In the genomic region with DNA sequence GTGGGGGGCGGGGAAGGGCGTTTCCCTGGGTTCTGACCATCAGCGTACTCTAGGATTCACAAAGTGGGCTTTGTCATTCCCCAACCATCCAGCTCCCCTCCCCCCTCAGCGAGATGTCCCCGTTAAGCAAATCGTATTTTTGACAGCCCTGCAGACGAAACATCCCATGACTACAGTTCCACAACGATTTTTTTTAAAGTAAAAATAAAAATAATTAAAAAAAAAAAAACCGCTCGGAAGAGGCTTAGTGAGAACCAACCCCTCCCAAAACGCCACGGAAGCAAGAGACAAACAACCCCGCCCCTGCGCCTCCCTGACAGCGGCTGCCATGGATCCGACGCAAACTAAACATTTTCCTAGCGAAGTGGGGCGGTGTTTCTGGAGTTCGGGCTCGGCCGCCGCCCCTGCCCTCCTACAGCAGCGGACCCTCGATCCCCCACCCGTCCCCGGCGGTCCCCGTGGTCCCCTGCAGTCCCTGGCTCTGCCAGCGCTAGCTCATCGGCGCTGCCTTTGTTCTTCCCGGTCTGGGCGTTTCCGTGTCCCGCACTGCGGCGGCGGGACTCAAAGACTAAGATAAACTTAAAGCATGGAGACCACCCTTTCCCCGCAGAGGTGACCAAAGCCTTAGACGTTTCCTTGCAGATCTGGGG, we compare ENCODE assay signal across 8 mouse cellular contexts. TPM values are rescaled to one million over a fixed set of nuclear protein-coding genes. Genes with fewer than 3 reads are reported as not detected.
DNase-seq lines count a peak whose midpoint lies in the region; ATAC-seq and TF ChIP-seq lines count a peak whose summit lies in the region.

No protein-coding gene starts in this region.

- peaks cover 16% of the 10 kb centered on the region for H3K36me3 ChIP-seq in kidney, embryonic 15.5 days
- peaks cover 4% of the 10 kb centered on the region; the same call in 1 of the 2 replicates for H3K36me3 ChIP-seq in lung, postnatal 0 days (ENCODE audit: insufficient read depth, low read length)

- ATAC-seq in kidney, embryonic 15.5 days (replicated peaks; ENCODE audit: low FRiP score): peak; percentile 87
- ATAC-seq in lung, postnatal 0 days: peak; percentile 79

- under 1% methylated on average over 41 of the region's 41 CpGs for WGBS in kidney, embryonic 15.5 days
- WGBS in lung, postnatal 0 days: under 1% methylated on average over 41 of the region's 41 CpGs

- no peaks in the 10 kb centered on the region for H3K9me3 ChIP-seq in kidney, embryonic 15.5 days (replicated peaks)
- H3K9me3 ChIP-seq in lung, postnatal 0 days (ENCODE audit: low read length): no peaks in the 10 kb centered on the region

- H3K9ac ChIP-seq in kidney, embryonic 15.5 days: peak overlapping the region; percentile 85
- peak overlapping the region; percentile 92 for H3K9ac ChIP-seq in lung, postnatal 0 days (replicated peaks; ENCODE audit: low read depth)

- intact Hi-C loops in left cerebral cortex, postnatal 4 days (cut with DNase I): loop anchor here (2.0 kb wide), 2 partner anchors 32 to 40 kb away; no protein-coding TSS in a partner anchor

- H3K4me3 ChIP-seq in kidney, embryonic 15.5 days (replicated peaks): peak overlapping the region; percentile 79
- H3K4me3 ChIP-seq in lung, postnatal 0 days (ENCODE audit: low read depth, low read length): peak overlapping the region; percentile 86

- peak; percentile 80 for DNase-seq in left cerebral cortex, postnatal 4 days
- no peak for DNase-seq in left cerebral cortex, adult 11 months (ENCODE audit: low spot score)
- DNase-seq in embryo, embryonic 10.5 days (ENCODE audit: low spot score): peak; percentile 88
- DNase-seq in heart, adult 8-10 months (ENCODE audit: low spot score): peak; percentile 67
- DNase-seq in lung, postnatal 0 days (ENCODE audit: low spot score): peak; percentile 85
- peak; percentile 72 for DNase-seq in retina, embryonic 14.5 days (ENCODE audit: low spot score)
- DNase-seq in urinary bladder, postnatal 25 days (ENCODE audit: low spot score): peak; percentile 46

- H3K4me2 ChIP-seq in kidney, embryonic 15.5 days: peak overlapping the region; percentile 61
- H3K4me2 ChIP-seq in lung, postnatal 0 days (replicated peaks; ENCODE audit: low read depth, low read length): peak overlapping the region; percentile 59

- peak overlapping the region; percentile 94 for H3K27ac ChIP-seq in kidney, embryonic 15.5 days
- peak overlapping the region; percentile 97 for H3K27ac ChIP-seq in lung, postnatal 0 days (ENCODE audit: low read length)

- TF ChIP-seq EP300 in lung, postnatal 0 days (IDR thresholded peaks at IDR 0.05): no peak

- no peaks in the 10 kb centered on the region for H3K27me3 ChIP-seq in kidney, embryonic 15.5 days
- H3K27me3 ChIP-seq in lung, postnatal 0 days (replicated peaks; ENCODE audit: insufficient read depth, low read length): no peaks in the 10 kb centered on the region

- H3K4me1 ChIP-seq in kidney, embryonic 15.5 days: peaks cover 18% of the 10 kb centered on the region
- H3K4me1 ChIP-seq in lung, postnatal 0 days (ENCODE audit: insufficient read depth, low read depth, low read length): no peaks in the 10 kb centered on the region

- peak; percentile 61 for TF ChIP-seq CTCF in lung, postnatal 0 days (IDR thresholded peaks at IDR 0.05)

RNA-seq across cellular contexts. Expression of gene Gm49450, which starts 0.5 kb away (rescaled TPM):
- not detected for total RNA-seq in left cerebral cortex, postnatal 4 days (2021)
- not detected for total RNA-seq in heart, adult 8-10 months (2022)
- not detected in 2 replicates for polyA plus RNA-seq in kidney, embryonic 15.5 days (2015; fragmentation: Nextera tagmentation; extraction: Ambion mirVana)
- not detected in 2 replicates for polyA plus RNA-seq in lung, postnatal 0 days (2015; fragmentation: Nextera tagmentation; extraction: Ambion mirVana)

RNA-seq across cellular contexts. Expression of gene Tuba1a, which starts 0.6 kb away (rescaled TPM):
- 1,000 to 10,000 TPM; 8,276 to 8,744 TPM for total RNA-seq in left cerebral cortex, postnatal 4 days (2021)
- total RNA-seq in heart, adult 8-10 months (2022): 10 to 100 TPM; 37.4 to 83.6 (median 67.3) TPM
- 854 and 1,029 TPM in 2 replicates for polyA plus RNA-seq in kidney, embryonic 15.5 days (2015; fragmentation: Nextera tagmentation; extraction: Ambion mirVana)
- 881 and 945 TPM in 2 replicates for polyA plus RNA-seq in lung, postnatal 0 days (2015; fragmentation: Nextera tagmentation; extraction: Ambion mirVana)

RNA-seq across cellular contexts. Expression of gene Tuba1b, which starts 18.5 kb away (rescaled TPM):
- total RNA-seq in left cerebral cortex, postnatal 4 days (2021): 1,000 to 10,000 TPM; 1,107 to 1,135 TPM
- 100 to 1,000 TPM; 106 to 156 (median 115) TPM for total RNA-seq in heart, adult 8-10 months (2022)
- polyA plus RNA-seq in kidney, embryonic 15.5 days (2015; fragmentation: Nextera tagmentation; extraction: Ambion mirVana): 1,698 and 1,797 TPM in 2 replicates
- polyA plus RNA-seq in lung, postnatal 0 days (2015; fragmentation: Nextera tagmentation; extraction: Ambion mirVana): 415 and 427 TPM in 2 replicates

RNA-seq across cellular contexts. Expression of gene Lmbr1l, which starts 34.8 kb away (rescaled TPM):
- total RNA-seq in left cerebral cortex, postnatal 4 days (2021): 10 to 100 TPM; 31.4 to 42.2 TPM
- total RNA-seq in heart, adult 8-10 months (2022): 10 to 100 TPM in 2 of 4 experiments, 1 to 10 TPM in 2; 7.3 to 12.2 (median 10.0) TPM
- 16.4 and 17.6 TPM in 2 replicates for polyA plus RNA-seq in kidney, embryonic 15.5 days (2015; fragmentation: Nextera tagmentation; extraction: Ambion mirVana)
- polyA plus RNA-seq in lung, postnatal 0 days (2015; fragmentation: Nextera tagmentation; extraction: Ambion mirVana): 16.5 and 17.0 TPM in 2 replicates

RNA-seq across cellular contexts. Expression of gene Dhh, which starts 54.5 kb away (rescaled TPM):
- under 1 TPM; 0.28 to 0.36 TPM for total RNA-seq in left cerebral cortex, postnatal 4 days (2021)
- total RNA-seq in heart, adult 8-10 months (2022): 1 to 10 TPM in 2 of 4 experiments, under 1 TPM in 2; 0.72 to 1.6 (median 1.0) TPM
- 1.4 and 2.0 TPM in 2 replicates for polyA plus RNA-seq in kidney, embryonic 15.5 days (2015; fragmentation: Nextera tagmentation; extraction: Ambion mirVana)
- polyA plus RNA-seq in lung, postnatal 0 days (2015; fragmentation: Nextera tagmentation; extraction: Ambion mirVana): 5.1 and 6.6 TPM in 2 replicates

Comparison
In these comparisons a context has a peak if more than half of its experiments do, and no peak if none do; other contexts are left out.
1. RNA of gene Tuba1a, which starts 0.6 kb away (total RNA-seq): 8,276 to 8,744 TPM in left cerebral cortex, postnatal 4 days; 37.4 to 83.6 TPM in heart, adult 8-10 months; every median in the first group is over 10 times any median in the second.
2. RNA of gene Tuba1b, which starts 18.5 kb away (total RNA-seq): 1,107 to 1,135 TPM in left cerebral cortex, postnatal 4 days; 106 to 156 TPM in heart, adult 8-10 months; every median in the first group is over 4 times any median in the second.